Mouse (Mus musculus): ENCODE measurements around the gene Clpp.

- TF ChIP-seq MYOD1 (IDR thresholded peaks at IDR 0.05; ENCODE audit: control insufficient read depth in 1 of 3, insufficient read length in 2 of 3, low read depth in 2 of 3) (peak in 1 of 3 experiments; percentile 13), POLR2A (IDR thresholded peaks at IDR 0.05; ENCODE audit: insufficient read length, low read depth) (peak; percentile 91), MAX (IDR thresholded peaks at IDR 0.05; ENCODE audit: low read depth) (no peak), TCF12 (IDR thresholded peaks at IDR 0.05; ENCODE audit: insufficient read depth, poor library complexity, severe bottlenecking) (no peak), USF1 (IDR thresholded peaks at IDR 0.05; ENCODE audit: low read depth) (peak; percentile 98), E2F4 (IDR thresholded peaks at IDR 0.05; ENCODE audit: insufficient read depth) (no peak), CEBPB (IDR thresholded peaks at IDR 0.05; ENCODE audit: insufficient read depth, poor library complexity, severe bottlenecking) (no peak), TCF3 (IDR thresholded peaks at IDR 0.05; ENCODE audit: insufficient read length, low read depth) (no peak)
These were observed 41.7 kb downstream of the Clpp start for GRCm38 (mm10) chr17:57031661-57032420.
